Mouse (Mus musculus): ENCODE data around the gene Aloxe3. TPM values are rescaled to one million over a fixed set of nuclear protein-coding genes. Genes with fewer than 3 reads are reported as not detected.
A peak's percentile ranks its signal among the peaks of the same experiment; 100 is the strongest.

The Aloxe3 gene
- polyA plus RNA-seq, 3 experiments from 2014 or later, result 0.13 TPM; not detected in 2

GRCm38 (mm10) chr11:69109032-69109900, 16.4 kb upstream of the Aloxe3 start:
- no peak for ATAC-seq

GRCm38 (mm10) chr11:69110319-69111046, 15.2 kb upstream of the Aloxe3 start:
- peak; percentile 44 for ATAC-seq

DNA sequence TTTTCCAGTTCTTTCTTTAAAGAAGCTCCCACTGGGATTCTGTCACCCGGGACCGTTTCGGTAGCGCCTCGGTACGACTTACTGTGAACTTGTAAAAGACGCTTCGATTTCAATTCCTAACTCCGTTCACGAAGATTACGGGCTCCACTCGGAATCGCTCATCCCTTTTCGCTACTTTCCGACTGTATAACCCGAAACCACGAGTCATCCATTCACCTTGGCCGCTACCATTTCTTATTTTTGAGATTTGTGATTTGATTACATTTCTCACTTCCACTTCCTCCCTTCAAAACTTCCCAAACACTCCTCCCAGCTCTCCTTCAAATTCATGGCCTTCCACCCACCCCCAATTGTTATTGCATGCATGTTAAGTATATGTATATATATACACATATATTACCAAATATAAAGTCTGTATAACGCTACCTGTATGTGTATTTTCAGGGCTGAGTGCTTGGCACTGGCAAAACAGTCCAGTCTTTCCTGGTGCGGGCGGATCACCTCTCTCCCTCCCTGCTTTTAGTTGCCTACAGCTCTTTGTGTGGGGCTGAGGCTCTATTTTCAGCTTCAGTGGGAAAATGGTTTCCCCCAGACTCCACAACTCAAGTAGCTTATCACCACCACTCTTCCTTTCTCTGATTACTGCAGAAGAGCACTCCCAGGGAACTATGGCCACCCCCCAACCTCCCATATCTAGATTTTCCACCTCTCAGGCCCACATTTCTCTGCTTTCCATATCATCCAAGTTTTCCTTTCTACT, 14.5 kb upstream of the Aloxe3 start:
- ATAC-seq, result no peak

DNA sequence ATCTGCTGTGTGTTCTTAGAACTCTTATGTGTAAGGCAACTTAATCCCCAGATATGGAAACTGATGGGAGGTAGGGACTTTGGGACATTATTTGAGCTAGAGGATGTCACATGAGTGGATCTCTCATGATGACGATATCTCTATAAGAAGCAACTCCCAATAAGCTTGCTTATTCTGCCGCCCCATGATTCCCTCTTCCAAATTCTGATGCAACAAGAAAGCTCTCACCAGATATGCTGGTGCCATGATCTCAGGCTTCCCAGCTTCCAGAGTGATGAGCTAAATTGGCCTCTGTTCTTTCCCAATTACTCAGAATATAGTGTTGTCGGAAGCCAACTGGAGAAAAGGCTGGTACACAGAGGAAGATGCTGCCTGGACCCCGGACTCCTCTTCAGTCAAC, 13.8 kb upstream of the Aloxe3 start:
- ATAC-seq, result no peak

- ATAC-seq, result no peak
These were observed 11.7 kb upstream of the Aloxe3 start for GRCm38 (mm10) chr11:69114018-69114417.

- no peak for ATAC-seq
These were observed 11.1 kb upstream of the Aloxe3 start for GRCm38 (mm10) chr11:69114621-69115020.

GRCm38 (mm10) chr11:69116843-69117242, 8.9 kb upstream of the Aloxe3 start:
- ATAC-seq, result no peak

GRCm38 (mm10) chr11:69117737-69118695, 7.7 kb upstream of the Aloxe3 start:
- ATAC-seq, result peak; percentile 27

GRCm38 (mm10) chr11:69118765-69119164, 6.9 kb upstream of the Aloxe3 start:
- peak; percentile 39 for ATAC-seq

GRCm38 (mm10) chr11:69119446-69120155, 6.1 kb upstream of the Aloxe3 start:
- ATAC-seq, result no peak

- no peak for ATAC-seq
These were observed 5.3 kb upstream of the Aloxe3 start, which contains the start of gene Hes7 for GRCm38 (mm10) chr11:69120221-69121000. Hes7 (plus strand) TSS chr11:69120404.

DNA sequence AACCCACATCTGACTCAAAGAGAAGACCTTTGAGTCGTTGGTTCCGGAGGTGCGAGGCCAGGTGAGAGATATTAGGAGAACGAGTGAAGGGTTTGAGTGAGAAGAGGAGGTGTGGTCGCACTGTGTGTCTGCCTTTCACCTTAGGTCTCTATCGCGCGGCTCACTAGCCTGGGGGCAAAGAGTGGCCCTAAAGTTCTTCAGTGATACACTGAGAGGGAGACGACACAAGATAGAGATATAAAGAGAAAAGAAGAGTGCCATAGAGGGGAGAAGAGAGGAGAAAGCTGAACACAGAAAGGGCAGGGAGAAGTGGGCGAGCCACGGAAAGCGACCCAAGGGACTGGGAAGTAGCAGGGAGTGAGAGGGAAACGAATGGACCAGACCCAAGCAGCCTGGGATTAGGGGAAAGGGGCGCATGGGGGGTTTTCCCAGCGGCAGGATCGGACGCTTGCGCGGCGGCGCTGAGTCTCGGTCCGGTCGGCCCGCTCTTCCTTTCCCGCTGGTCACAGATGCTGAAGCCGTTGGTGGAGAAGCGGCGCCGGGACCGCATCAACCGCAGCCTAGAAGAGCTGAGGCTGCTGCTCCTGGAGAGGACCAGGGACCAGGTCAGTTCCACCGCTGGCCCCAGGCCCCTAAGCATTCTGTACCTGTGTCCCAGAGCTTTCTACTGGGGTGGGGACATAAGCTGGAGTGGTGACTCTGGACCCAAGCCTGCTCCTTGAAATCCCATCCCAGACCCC, 4.5 kb upstream of the Aloxe3 start:
- ATAC-seq, result no peak

DNA sequence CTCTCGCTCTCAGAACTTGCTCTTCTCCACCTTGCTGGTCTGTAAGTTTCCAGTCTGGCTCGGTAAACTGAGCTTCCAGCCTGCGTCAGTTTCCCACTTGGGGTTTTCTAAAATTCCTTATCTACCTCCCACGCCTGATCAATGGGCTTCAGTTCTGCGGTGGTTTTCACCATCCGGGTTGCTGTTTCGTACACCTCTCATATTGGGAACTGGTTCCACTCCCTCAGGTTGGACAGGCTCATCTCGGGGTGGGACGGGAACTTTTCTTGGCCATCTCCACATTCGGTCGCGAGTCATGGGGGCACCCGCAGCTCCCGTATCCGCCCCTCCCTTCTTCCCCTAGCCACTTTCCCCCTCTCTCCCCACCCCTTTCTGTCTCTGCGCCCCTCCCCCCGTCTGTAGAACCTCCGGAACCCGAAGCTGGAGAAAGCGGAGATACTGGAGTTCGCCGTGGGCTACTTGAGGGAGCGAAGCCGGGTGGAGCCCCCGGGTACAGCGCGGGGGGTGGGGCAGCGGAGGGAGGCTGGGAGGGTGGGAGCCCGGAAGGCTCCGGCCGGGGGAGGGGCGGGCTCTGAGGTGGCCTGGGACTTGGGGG, 3.9 kb upstream of the Aloxe3 start:
- no peak for ATAC-seq

- no peak for ATAC-seq
These were observed 3.3 kb upstream of the Aloxe3 start, which contains the start of gene 9130213A22Rik for GRCm38 (mm10) chr11:69122336-69122951. 9130213A22Rik (minus strand) TSS chr11:69122589.

- peak; percentile 11 for ATAC-seq
These were observed 2.5 kb upstream of the Aloxe3 start for GRCm38 (mm10) chr11:69123056-69123692.

GRCm38 (mm10) chr11:69123693-69124497, 1.8 kb upstream of the Aloxe3 start:
- ATAC-seq, result peak; percentile 33

DNA sequence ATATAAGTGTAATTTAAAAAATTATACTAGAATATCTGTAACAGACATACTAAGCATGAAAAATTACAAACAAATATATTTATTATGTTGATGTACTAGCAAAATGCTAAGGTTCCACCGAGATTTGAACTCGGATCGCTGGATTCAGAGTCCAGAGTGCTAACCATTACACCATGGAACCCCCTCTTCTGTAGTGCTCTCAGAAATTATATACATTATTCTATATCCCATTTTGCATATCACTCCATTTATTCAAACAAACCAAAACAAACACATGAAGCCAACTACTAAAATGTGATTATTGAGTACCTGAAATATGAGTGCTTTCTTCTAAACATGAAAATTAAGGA, 1.2 kb upstream of the Aloxe3 start:
- ATAC-seq, result peak; percentile 14
